Mouse (Mus musculus) cerebellum, postnatal 10 days (tissue): ENCODE results near the gene Rab44.
A peak's percentile ranks its signal among the peaks of the same experiment; 100 is the strongest.

Source experiments
- DNase-seq, 2 experiments: peaks; one replicate each; pipeline ENCODE4 v3.0.0; 2021; ENCODE audit warnings: mixed read lengths in 2 of 2

The Rab44 gene

GRCm38 (mm10) chr17:29135066-29135465, 21.1 kb downstream of the Rab44 start:
- DNase-seq, result peak; percentile 63 to 78

- DNase-seq, result peak; percentile 69 to 79
Measured at GRCm38 (mm10) chr17:29136236-29136635, 22.3 kb downstream of the Rab44 start.

- DNase-seq, result no peak
Measured at GRCm38 (mm10) chr17:29137906-29138305, 24.0 kb downstream of the Rab44 start.

GRCm38 (mm10) chr17:29141577-29141976, 27.6 kb downstream of the Rab44 start:
- no peak for DNase-seq

- no peak for DNase-seq
Measured at GRCm38 (mm10) chr17:29143266-29143665, 29.3 kb downstream of the Rab44 start.

GRCm38 (mm10) chr17:29145101-29145500, 31.2 kb downstream of the Rab44 start:
- no peak for DNase-seq

- DNase-seq, result no peak
Measured at GRCm38 (mm10) chr17:29147273-29147672, 33.3 kb downstream of the Rab44 start.

- DNase-seq, result no peak
Measured at GRCm38 (mm10) chr17:29147773-29148172, 33.8 kb downstream of the Rab44 start.

- DNase-seq, result peak; percentile 61 to 78
Measured at GRCm38 (mm10) chr17:29149766-29150165, 35.8 kb downstream of the Rab44 start.

- no peak for DNase-seq
Measured at GRCm38 (mm10) chr17:29152547-29152946, 38.6 kb downstream of the Rab44 start.

- peak in 1 of 2 experiments; percentile 41 for DNase-seq
Measured at GRCm38 (mm10) chr17:29154247-29154646, 40.3 kb downstream of the Rab44 start.

- DNase-seq, result no peak
Measured at GRCm38 (mm10) chr17:29155355-29156135, 41.6 kb downstream of the Rab44 start.

- no peak for DNase-seq
Measured at GRCm38 (mm10) chr17:29156396-29156795, 42.5 kb downstream of the Rab44 start.

GRCm38 (mm10) chr17:29156866-29157265, 42.9 kb downstream of the Rab44 start:
- DNase-seq, result peak; percentile 35 to 44

GRCm38 (mm10) chr17:29158899-29159298, 45.0 kb downstream of the Rab44 start:
- DNase-seq, result no peak

GRCm38 (mm10) chr17:29159320-29159719, 45.4 kb downstream of the Rab44 start:
- no peak for DNase-seq

GRCm38 (mm10) chr17:29159743-29160455, 46.0 kb downstream of the Rab44 start:
- no peak for DNase-seq

GRCm38 (mm10) chr17:29162334-29162733, 48.4 kb downstream of the Rab44 start:
- DNase-seq, result no peak

GRCm38 (mm10) chr17:29164469-29165111, 50.6 kb downstream of the Rab44 start:
- peak in 1 of 2 experiments; percentile 33 for DNase-seq

- no peak for DNase-seq
Measured at GRCm38 (mm10) chr17:29165452-29165851, 51.5 kb downstream of the Rab44 start.

- DNase-seq, result no peak
Measured at GRCm38 (mm10) chr17:29165967-29166578, 52.1 kb downstream of the Rab44 start.

- no peak for DNase-seq
Measured at GRCm38 (mm10) chr17:29167371-29167770, 53.4 kb downstream of the Rab44 start.

GRCm38 (mm10) chr17:29168438-29168837, 54.5 kb downstream of the Rab44 start:
- DNase-seq, result no peak
